Mouse (Mus musculus) heart, postnatal 10 days (tissue): ENCODE data around the gene Rrp36. TPM values are rescaled to one million over a fixed set of nuclear protein-coding genes. Genes with fewer than 3 reads are reported as not detected.

Experiments
- DNase-seq, 2 experiments: peaks; one replicate each; pipeline ENCODE4 v3.0.0; 2021
- intact Hi-C: fragments of 180-260 bp; cut with DNase I; formaldehyde crosslinking; loops from one replicate; pipeline ENCODE4 v1.15.1; 2025
- total RNA-seq, 2 experiments: library from RNA; stranded (reverse); gene quantifications; 2 replicates each; pipeline ENCODE4 v1.2.3; 2021

Rrp36 gene
- total RNA-seq, 2 experiments from 2014 or later: 12.9 to 19.0 TPM

DNA sequence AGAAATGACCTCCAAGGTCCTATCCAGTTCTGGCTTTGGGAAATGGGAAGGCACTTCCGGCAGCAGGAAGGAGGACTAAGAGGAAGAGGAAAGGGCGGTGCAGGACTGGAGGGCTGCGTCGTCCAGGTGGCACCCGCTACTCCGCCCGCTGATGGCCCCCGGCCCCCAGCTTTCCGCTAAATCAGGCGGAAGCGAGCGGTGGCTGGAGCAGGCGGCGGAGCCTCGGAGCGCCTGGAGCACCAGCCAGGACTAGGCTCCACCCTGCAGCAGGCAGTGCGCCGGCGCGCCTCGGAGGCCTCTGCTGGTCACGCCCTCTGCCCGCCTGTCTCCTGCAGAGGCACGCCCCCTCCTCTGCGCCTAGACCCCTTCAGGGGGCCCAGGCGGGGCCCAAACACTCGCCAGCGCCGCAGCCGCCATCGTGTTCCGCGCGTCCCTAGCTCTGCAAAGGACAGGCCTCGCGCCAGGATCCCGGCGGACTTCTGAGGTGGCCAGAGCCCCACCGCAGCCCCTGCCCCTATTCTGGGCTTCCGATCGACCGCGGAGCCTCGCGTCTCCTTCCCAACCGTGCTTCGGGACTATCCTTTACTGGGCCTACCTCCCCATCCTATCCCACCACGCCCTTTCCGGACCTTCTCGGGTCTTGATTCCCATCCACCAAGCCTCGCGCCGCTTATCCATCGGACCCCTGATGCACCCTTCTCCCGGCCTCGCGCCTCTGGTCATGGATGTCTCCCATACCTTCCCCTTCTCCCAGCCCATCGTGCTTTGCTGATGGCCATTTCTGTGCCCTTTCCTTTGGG is 23.7 kb downstream of the Rrp36 start, which contains the start of gene Cul7:
TSS of gene Cul7 (plus strand) at position 106 of the 800 bp plus-strand sequence.
- peak; percentile 94 to 96 for DNase-seq
- intact Hi-C loops: loop anchor here (1.0 kb wide), 1 partner anchor 24 kb away; the partner anchor contains the start of gene Rrp36

DNA sequence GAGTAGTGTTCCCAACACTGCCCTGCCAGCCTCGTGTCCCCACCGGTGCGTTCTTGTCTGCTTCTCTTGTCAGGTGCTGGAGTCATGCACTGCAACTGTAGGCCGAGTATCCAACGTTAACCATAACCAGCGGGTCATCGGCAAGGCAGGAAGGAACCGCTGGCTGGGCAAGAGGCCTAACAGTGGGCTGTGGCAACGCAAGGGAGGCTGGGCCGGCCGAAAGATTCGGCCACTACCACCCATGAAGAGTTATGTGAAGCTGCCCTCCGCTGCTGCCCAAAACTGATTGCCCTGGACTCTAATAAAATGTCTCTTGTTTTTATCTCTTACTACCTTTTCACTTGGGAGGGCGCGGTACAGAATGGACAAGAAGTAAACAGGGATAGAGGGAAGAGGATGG is 24.3 kb downstream of the Rrp36 start:
- no peak for DNase-seq
- intact Hi-C loops: loop anchor here (1.0 kb wide), 1 partner anchor 24 kb away; the partner anchor contains the start of gene Rrp36

DNA sequence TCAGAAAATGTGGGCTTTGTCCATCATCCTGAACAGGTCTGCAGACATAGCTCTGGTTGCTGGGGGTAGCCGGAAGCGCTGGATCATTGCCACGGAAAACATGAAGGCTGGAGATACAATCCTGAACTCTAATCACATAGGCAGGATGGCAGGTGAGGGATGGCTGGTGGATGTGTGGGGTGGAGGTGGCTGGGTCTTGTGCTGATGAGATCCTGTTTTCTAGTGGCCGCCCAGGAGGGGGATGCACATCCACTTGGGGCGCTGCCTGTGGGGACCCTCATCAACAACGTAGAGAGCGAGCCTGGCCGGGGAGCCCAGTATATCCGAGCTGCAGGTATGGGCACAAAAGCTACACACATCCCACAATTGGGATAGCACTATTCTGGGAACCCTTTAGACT is 25.7 kb downstream of the Rrp36 start:
- DNase-seq: no peak
- intact Hi-C loops: no loop called here

GRCm38 (mm10) chr17:46647279-46647678 is 26.9 kb downstream of the Rrp36 start:
- DNase-seq: no peak
- intact Hi-C loops: no loop called here

DNA sequence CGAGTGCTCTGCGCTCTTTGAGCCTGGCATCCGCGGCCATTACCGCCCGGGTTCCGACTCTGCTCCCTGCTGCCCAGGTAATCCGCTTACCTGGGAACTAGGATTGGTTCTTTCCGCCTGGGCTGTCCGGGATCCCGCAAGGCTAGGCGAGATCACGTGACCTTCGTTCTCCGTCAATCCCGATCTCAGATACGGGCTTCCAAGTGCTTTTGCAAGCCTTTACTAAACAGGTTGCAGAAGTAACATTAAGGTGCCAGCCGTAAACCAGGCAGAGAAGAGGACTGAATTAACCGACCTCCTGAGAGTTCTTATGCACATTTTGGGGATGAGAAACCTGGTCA is 27.9 kb downstream of the Rrp36 start:
- intact Hi-C loops: no loop called here
- no peak for DNase-seq

DNA sequence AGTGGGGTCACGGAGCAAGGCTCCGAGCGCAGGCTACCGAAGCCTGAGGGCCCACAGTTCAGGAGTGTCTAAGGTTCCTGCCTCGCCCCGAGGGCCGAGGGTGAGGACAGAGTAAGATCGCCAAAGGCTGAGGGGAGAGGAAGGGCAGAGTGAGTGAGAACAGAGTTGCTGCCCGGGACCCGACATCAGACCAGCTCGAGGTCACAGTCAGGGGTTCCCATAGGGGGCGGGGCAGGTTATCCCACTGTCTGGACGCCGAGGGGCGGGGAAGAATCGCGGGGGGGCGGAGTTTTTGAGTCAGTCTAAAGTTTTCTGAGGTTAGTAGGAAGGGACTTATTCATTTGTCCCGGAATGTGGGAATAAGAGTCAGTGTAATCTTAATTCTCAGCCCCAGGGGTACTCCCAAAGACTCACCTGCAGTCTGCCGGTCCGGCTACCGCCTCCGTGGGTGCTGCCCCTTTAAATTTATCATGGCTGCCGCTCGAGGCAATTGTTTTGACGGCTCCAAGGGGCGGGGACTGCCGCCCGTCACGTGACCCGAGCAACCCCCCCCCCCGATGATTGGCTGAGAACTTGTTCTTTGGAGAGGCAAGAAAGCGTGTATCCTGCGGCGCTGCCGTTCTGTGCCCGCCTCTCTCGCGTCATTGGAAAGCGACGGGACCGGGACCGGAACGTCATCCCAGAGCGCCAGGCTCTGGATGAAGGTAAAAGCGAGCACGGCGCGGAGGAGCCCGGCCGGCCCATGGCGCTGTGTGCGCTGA is 28.4 kb downstream of the Rrp36 start, which contains the start of the genes Klc4 and Mrpl2:
TSS of gene Klc4 (minus strand) at position 462 of the 761 bp plus-strand sequence.
TSS of gene Mrpl2 (plus strand) at position 669 of the 761 bp plus-strand sequence.
- intact Hi-C loops: no loop called here

DNA sequence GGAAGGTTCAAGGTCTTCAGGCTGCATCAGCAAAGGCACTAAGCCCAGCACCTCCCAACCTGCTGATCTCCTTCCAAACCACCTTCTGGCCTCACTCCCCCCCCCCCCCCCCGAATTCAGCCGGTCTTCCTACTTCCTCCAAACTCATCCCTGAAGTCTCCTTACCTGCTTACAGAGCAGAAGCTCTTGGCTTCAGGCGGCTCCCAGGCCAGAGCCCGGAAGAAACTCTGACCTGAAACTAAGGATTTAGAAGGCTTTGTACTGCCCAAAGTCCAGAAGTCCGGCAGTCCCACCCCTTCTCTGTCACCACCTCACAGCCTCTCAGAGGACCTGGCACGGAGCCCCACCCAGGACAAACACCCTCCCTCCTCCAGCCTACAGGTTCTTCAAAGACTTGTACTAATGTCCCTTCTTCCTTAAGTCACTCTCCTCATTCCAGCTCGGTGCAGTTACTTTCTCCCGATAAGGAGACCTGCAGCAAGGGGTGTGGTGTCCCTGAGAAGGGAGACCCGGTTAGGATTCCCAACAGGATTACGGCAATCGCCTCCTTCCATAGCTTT is 29.2 kb downstream of the Rrp36 start:
- intact Hi-C loops: no loop called here
- DNase-seq: peak; percentile 67 to 69

More for the DNA sequence above, 28.4 kb downstream of the Rrp36 start, which contains the start of the genes Klc4 and Mrpl2:
- DNase-seq: peak; percentile 99 to 100

DNA sequence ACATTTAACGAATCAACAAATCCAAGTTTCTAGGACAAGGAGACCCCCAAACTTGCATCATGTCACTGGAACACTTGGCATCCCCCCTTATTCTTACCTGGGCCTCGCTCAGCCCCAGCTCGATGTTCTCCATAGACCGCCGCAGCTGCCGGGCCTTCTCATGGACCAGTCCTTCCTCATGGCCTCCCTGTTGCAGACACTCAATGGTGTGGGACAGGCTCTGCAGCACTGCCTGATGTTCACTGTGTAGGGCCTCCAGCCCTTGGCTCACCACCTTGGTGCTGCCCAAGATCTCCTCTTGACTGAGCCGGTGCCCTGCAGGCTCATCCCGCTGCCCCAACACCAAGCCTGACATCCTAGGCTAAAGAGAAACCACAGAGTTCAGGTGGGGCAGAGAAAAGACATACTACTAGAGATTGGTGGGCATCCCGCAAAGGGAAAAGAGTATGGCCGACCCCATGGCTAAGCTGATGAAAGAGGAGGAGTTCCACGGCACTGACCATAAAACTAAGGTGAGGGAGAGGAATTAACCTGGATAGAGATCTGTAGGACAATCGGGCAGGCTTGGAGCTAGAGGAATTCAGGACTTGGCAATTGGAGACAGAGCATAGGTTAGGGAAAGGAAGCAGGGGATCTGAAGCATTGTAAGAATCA is 29.9 kb downstream of the Rrp36 start:
- DNase-seq: no peak
- intact Hi-C loops: no loop called here

- no peak for DNase-seq
- intact Hi-C loops: no loop called here
These were observed 32.1 kb downstream of the Rrp36 start for GRCm38 (mm10) chr17:46642060-46642459.

DNA sequence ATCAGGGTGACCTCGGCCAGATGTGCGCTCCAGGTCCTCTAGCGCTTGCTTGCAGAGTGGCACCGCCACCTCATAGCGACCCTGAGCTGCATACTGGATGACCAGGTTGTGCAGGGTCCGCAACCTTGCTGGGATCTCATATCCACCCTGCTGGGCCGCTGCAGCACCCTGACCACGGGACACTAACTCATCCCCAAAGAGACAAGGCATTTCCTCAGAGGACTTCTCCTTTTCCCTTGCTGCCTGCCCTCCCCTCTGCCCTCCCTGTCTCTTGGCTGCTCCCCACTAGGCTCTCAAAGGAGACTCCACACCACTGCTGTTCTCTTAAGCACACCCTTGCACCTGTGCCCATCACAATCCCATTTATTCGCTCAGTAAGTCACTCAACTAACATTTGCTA is 34.2 kb downstream of the Rrp36 start:
- intact Hi-C loops: loop anchor here (5.0 kb wide), 2 partner anchors 38 to 83 kb away; partner anchors contain the start of gene Srf
- DNase-seq: no peak

DNA sequence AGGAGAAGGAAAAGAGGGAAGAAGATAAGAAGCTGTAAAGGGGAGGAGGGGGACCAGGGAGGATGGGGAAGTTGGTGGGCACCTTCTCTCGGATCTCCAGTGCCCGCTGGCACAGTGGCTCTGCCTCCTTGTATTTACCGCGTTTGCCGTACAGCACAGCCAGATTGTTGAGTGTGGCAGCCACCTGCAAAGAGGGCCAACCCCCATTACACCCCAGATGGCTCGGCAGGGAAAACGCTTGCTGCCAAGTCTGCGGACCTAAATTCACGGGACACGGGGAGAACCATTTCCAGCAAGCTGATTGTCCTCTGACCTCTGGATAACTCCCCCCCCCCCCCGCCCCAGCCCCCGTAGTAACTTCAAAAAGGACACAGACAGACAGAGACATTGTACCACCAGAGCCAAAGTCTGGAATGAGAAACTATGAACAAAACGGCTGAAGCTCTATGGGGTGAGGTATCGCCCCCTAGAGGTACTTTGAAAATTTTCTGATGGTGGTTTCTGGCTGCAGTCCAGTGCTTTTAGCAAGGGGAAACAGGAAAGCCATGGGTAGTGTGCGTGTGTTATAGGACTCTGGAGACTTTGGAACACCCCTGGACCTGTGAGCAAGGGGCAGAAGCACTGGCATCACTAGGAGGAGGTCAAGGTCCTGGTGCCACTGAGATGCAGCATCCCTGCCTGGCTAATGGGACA is 37.2 kb downstream of the Rrp36 start:
- intact Hi-C loops: loop anchor here (1.0 to 5.0 kb wide), 3 partner anchors 35 to 112 kb away; partner anchors contain the start of gene Srf

DNA sequence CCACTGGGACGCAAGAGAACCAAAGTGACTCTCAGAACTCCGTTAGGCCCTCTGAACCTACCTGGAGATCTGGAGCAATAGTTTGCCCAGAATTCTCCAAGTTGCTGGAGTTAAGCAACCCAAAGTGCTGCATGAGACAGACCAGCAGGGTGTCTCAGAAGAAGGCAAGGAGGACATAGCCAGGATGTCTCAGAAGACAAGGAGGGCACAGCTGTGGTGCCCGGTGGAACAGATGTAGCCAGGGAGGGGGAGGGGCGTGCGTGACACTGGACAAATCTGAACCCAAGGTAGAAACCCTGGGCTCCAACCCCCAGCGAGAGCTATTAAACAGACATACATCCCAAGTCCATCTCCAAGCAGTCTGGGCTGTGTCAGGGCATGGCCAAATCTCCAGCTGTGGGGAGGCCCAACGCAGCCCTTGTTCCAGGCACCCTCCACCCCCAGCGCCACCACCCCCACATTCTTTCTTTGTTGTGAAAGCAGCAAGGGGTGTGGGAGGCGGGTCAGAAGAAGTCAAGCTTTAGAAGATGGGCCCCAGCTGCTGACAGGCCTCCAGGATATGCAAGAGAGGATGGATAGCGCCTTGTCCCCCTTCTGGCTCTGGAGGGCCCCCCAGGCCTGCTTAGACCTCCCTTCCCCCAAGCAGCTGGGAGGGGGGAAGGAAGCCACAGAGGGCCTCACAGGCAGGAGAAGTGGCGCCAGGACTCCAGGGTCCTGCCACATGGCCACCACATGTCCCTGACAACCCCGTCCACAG is 44.3 kb downstream of the Rrp36 start:
- DNase-seq: peak; percentile 78 to 82
- intact Hi-C loops: no loop called here

More for the DNA sequence above, 37.2 kb downstream of the Rrp36 start:
- DNase-seq: peak; percentile 82 to 90

- intact Hi-C loops: no loop called here
These were observed 45.1 kb downstream of the Rrp36 start, which contains the start of gene Ptk7 for GRCm38 (mm10) chr17:46628791-46629684. Gene Ptk7, minus strand, starts transcription at chr17:46629504.

GRCm38 (mm10) chr17:46628471-46628790 is 45.7 kb downstream of the Rrp36 start:
- intact Hi-C loops: no loop called here
- DNase-seq: no peak

More at GRCm38 (mm10) chr17:46628791-46629684, 45.1 kb downstream of the Rrp36 start, which contains the start of gene Ptk7:
- DNase-seq: peak; percentile 81 to 84

DNA sequence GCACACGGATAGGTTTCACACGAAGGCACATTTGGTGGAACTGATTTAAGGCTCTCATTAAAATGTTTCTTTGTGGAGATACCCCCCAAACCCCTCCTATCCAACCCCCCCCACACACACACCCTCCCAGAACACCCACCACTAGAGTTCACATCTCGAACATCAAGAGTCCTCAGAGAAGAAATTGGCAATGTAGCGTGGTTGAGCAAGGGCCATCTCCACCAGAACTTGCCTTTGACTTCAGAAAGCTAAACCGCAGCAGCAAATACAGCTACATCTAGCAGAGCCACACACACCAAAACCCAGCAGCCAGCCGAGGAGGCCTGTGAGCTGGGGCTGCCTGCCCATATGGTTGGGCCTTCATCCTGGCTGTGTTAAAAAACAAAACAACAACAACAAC is 46.7 kb downstream of the Rrp36 start:
- intact Hi-C loops: no loop called here

GRCm38 (mm10) chr17:46624598-46624997 is 49.6 kb downstream of the Rrp36 start:
- intact Hi-C loops: no loop called here
- DNase-seq: no peak

More for the DNA sequence above, 46.7 kb downstream of the Rrp36 start:
- DNase-seq: no peak

GRCm38 (mm10) chr17:46623819-46624557 is 50.2 kb downstream of the Rrp36 start:
- DNase-seq: peak; percentile 47 to 54
- intact Hi-C loops: no loop called here
